Mouse (Mus musculus) thymus, postnatal 4 days (tissue): Measurements from ENCODE around the gene Gm33543.

Experiments used
- DNase-seq: peaks from one replicate; pipeline ENCODE4 v3.0.0; 2021

The Gm33543 gene

GRCm38 (mm10) chr10:95774856-95775255, 67.9 kb downstream of the Gm33543 start:
- DNase-seq: no peak

- DNase-seq: no peak
Observed at GRCm38 (mm10) chr10:95774001-95774628, 68.6 kb downstream of the Gm33543 start.
